Mouse (Mus musculus) cerebellum, adult 2 months (tissue): ENCODE data around the gene Hdac11. TPM values are rescaled to one million over a fixed set of nuclear protein-coding genes. Genes with fewer than 3 reads are reported as not detected.

Source experiments
- DNase-seq, 2 experiments: peaks; one replicate each; pipeline ENCODE4 v3.0.0; 2021
- H3K27ac ChIP-seq: fragments of 200-500 bp; 2 replicates; pipeline ENCODE4 v1.5.1; 2012; ENCODE audit warnings: low read length, control low read depth, inconsistent platforms; ENCODE audit not compliant: insufficient read depth
- H3K27me3 ChIP-seq: fragments of 200-500 bp; 2 replicates; pipeline ENCODE4 v1.6.1; 2012; ENCODE audit warnings: inconsistent platforms, mild to moderate bottlenecking, low read length, moderate library complexity; ENCODE audit not compliant: control insufficient read depth, insufficient read depth
- H3K4me1 ChIP-seq: fragments of 200-500 bp; 2 replicates; pipeline ENCODE4 v1.6.1; 2011; ENCODE audit warnings: low read length; ENCODE audit not compliant: control insufficient read depth, insufficient read depth
- H3K4me3 ChIP-seq: fragments of 200-500 bp; replicated peaks from 2 replicates; pipeline ENCODE3; 2011; ENCODE audit warnings: mild to moderate bottlenecking, low read depth, low read length, control low read depth; ENCODE audit not compliant: insufficient read depth
- CTCF ChIP-seq: fragments of 200-500 bp; IDR thresholded peaks from 2 replicates; pipeline ENCODE4 v1.5.1; 2011; ENCODE audit warnings: low read depth, mild to moderate bottlenecking, control low read depth, low read length, moderate library complexity, borderline replicate concordance; ENCODE audit not compliant: insufficient read depth
- POLR2A ChIP-seq: fragments of 200-500 bp; IDR thresholded peaks from 2 replicates; pipeline ENCODE4 v1.6.1; 2011; ENCODE audit warnings: low read length, control low read depth, borderline replicate concordance; ENCODE audit not compliant: insufficient read depth
- WGBS: fragments of 180-500 bp; shearing (Covaris S2); methylation state at CpG from one replicate; pipeline ENCODE4 v1.1.7; 2018; 5-methylcytosine and 5-hydroxymethylcytosine counted together
- polyA plus RNA-seq: library from polyadenylated mRNA; depleted of rRNA; stranded (reverse); fragments of >200 nt; gene quantifications from 2 replicates; pipeline ENCODE4 v1.2.3, GENCODE M21; 2012; rRNA removed

Hdac11 gene
- polyA plus RNA-seq, 1 experiment = 188 TPM

DNA sequence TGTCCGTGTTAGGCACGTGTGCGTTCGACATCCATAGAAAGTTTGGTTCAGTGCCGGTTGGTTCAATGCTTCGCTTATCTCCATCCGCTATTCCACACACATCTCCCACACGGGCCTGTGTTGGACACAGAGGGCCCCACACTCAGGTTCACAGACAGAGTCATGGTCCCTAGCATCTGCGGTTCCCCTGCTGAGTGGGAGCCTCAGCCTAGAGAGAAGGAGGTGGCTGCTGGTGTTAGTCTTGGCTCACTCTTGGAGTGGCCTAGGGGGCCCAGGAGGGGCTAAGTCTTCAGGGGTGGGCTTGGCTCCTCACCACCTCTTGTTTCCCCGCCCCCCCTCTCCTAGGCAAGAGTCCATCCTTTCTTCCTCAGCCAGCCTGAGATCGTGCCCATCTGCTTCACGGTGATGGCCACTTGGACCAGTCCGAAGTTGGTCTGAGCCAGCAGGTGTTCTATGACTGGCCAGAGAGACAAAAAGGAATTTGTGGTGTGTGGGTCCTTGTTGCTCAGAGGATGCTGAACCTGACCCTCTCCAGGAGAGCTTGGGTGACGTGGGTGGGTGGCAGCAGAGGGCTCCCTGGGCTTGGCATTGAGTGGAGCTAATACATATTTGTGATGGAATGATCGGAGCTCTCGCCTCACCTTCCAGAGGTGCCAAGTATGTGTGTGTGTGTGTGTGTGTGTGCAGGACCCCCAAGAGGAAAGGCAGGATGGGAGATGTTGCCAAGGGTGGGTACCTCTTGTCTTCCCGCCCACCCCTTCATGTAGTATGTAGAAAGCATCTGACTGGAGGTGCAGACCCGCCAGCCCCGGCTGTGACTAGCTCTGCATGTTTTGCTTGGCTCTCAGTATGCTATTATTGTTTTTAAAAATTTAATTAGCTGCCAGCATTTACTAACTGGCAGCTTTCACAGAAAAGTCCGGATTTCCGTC is 57.1 kb downstream of the Hdac11 start:
- WGBS = 24% methylated on average over 21 of the region's 21 CpGs
- Histone ChIP-seq H3K27ac (no peak overlapping the region), H3K27me3 (no peaks in the 10 kb centered on the region; the same call in 1 of the 2 replicates), H3K4me1 (peaks cover 9% of the 10 kb centered on the region; the same call in 1 of the 2 replicates), H3K4me3 (no peak overlapping the region)
- DNase-seq = no peak
- TF ChIP-seq CTCF (no peak), POLR2A (no peak)

- Histone ChIP-seq H3K4me3 (no peak overlapping the region), H3K27me3 (no peaks in the 10 kb centered on the region; the same call in 1 of the 2 replicates), H3K27ac (no peak overlapping the region), H3K4me1 (peaks cover 9% of the 10 kb centered on the region; the same call in 1 of the 2 replicates)
- WGBS = 68% methylated on average over 1 of the region's 1 CpGs
- DNase-seq = no peak
- TF ChIP-seq POLR2A (no peak), CTCF (no peak)
Measured at GRCm38 (mm10) chr6:91215454-91215853, 59.0 kb downstream of the Hdac11 start.

- TF ChIP-seq POLR2A = no peak
- no peak for TF ChIP-seq CTCF
- peaks cover 6% of the 10 kb centered on the region for H3K4me1 ChIP-seq
- WGBS = 47% methylated on average over 9 of the region's 9 CpGs
- no peak overlapping the region for H3K27ac ChIP-seq
- no peaks in the 10 kb centered on the region; the same call in 1 of the 2 replicates for H3K27me3 ChIP-seq
- DNase-seq = no peak
- H3K4me3 ChIP-seq = no peak overlapping the region
Measured at GRCm38 (mm10) chr6:91218445-91218844, 62.0 kb downstream of the Hdac11 start.

DNA sequence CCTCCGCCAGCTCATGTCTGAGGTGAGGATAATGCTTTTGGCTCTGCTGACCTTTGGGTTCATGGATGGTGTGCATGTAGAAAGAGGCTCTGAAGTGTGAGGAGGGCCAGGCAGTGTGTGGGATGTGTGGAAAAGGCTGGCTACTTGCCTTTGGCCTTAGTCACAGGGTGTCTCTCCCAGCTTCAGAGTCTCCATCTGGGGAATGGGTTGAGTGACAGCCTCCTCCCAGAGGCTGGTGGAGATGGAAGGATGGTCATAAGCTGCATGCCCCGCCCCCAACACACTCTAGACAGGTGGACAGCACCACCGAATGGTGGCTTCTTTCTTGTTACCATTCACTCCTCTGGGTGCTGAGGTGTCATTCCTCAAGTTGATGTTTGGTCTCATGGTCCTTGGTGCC is 62.4 kb downstream of the Hdac11 start:
- no peak overlapping the region for H3K4me3 ChIP-seq
- DNase-seq = no peak
- H3K27ac ChIP-seq = no peak overlapping the region
- TF ChIP-seq CTCF = no peak
- no peak for TF ChIP-seq POLR2A
- WGBS = 82% methylated on average over 3 of the region's 3 CpGs
- no peaks in the 10 kb centered on the region for H3K27me3 ChIP-seq
- H3K4me1 ChIP-seq = peaks cover 7% of the 10 kb centered on the region

DNA sequence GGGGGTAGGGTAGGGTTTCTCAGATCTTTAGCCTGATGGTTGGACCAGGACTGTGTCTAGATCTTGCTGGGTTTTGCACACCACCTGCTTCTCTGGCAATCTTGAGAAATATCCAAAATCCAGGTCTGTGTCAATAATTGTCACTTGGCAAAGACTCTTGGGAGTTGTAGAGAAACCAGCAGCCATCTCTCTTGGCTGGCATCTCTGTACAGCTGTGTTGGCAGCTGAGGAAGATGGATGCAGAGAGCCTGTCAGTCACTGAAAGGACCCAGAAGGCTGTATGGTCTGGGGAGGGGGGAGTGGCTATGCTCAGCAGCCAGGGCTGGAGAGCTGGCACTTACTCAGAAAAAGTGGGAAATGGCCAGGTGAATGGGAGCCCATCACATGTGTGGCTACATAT is 63.6 kb downstream of the Hdac11 start:
- H3K27ac ChIP-seq = no peak overlapping the region
- H3K4me1 ChIP-seq = peaks cover 11% of the 10 kb centered on the region
- TF ChIP-seq CTCF (no peak), POLR2A (no peak)
- no peak overlapping the region for H3K4me3 ChIP-seq
- no peaks in the 10 kb centered on the region for H3K27me3 ChIP-seq
- no peak for DNase-seq

- Histone ChIP-seq H3K27me3 (no peaks in the 10 kb centered on the region), H3K4me1 (peaks cover 15% of the 10 kb centered on the region), H3K4me3 (no peak overlapping the region), H3K27ac (no peak overlapping the region)
- no peak for DNase-seq
- WGBS = 89% methylated on average over 3 of the region's 3 CpGs
- TF ChIP-seq POLR2A = no peak
- no peak for TF ChIP-seq CTCF
Measured at GRCm38 (mm10) chr6:91221094-91221493, 64.6 kb downstream of the Hdac11 start.

DNA sequence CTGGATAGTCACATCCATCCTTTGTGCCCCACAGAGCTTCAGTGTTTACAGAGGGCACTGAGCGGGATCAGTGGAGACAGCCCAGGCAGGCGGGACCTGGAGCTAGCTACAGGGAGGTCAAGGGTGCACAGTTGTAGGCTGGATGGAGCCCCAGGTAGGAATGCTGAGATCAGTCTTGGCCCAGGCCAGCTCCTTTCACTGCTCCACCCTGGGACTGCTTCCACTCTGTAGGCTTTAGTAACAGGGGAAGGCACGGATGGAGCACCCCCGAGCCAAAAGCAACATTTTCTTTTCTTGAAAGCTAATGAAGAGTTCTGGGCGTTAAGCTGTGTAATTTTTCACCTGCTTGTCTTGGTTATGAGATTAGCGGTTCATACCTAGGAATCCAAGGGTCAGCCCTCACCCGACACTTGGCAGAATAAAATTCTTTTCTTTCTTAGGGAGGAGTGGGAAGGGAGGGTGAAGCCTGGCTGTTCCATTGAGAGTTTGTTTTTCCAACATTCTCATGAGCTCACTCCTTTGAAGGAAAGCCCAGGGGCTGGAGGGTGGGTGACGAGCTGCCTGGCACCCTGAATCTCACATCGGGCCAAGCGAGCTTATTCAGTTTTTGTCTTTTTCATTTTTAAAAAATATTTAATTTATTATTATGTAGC is 66.4 kb downstream of the Hdac11 start:
- no peaks in the 10 kb centered on the region for H3K27me3 ChIP-seq
- no peak overlapping the region for H3K4me3 ChIP-seq
- TF ChIP-seq CTCF (no peak), POLR2A (no peak)
- WGBS = 95% methylated on average over 10 of the region's 10 CpGs
- no peak for DNase-seq
- H3K27ac ChIP-seq = no peak overlapping the region
- peaks cover 15% of the 10 kb centered on the region for H3K4me1 ChIP-seq

Other genes starting within 250 kb of the Hdac11 start
- 244 and 249 TPM in 2 replicates for gene Iqsec1, start 168.0 kb upstream of the Hdac11 start, polyA plus RNA-seq
- 16.8 and 23.1 TPM in 2 replicates for gene Nup210, start 39.8 kb upstream of the Hdac11 start, polyA plus RNA-seq
- gene Fbln2, start 55.8 kb downstream of the Hdac11 start, polyA plus RNA-seq = 3.3 and 4.0 TPM in 2 replicates